Mouse (Mus musculus): Measurements from ENCODE around the gene Git2.
A peak's percentile ranks its signal among the peaks of the same experiment; 100 is the strongest.

Gene Git2

GRCm38 (mm10) chr5:114775056-114775979 lies at the start of gene Git2:
Gene Git2 (minus strand): TSS chr5:114775517.
- peak in 1 of 2 experiments; percentile 43 for DNase-seq

DNA sequence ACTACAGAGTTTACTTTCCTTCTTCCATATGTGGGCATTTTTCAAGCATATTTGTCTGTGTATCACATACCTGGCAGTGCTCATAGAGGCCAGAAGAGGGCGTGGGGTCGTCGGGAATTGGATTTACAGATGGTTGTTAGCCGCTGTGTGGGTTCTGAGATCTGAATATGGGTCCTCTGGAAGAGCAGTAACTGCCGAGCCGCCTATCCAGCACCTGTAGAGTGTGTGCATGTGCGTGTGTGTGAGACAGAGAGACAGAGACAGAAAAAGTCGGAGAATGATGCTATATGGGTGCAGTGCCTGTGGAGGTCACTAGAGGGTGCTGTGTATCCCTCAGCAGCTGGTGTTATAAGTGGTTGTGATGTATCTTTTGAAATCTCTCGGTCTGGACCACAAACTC lies 48.9 kb upstream of the Git2 start:
- DNase-seq: no peak

DNA sequence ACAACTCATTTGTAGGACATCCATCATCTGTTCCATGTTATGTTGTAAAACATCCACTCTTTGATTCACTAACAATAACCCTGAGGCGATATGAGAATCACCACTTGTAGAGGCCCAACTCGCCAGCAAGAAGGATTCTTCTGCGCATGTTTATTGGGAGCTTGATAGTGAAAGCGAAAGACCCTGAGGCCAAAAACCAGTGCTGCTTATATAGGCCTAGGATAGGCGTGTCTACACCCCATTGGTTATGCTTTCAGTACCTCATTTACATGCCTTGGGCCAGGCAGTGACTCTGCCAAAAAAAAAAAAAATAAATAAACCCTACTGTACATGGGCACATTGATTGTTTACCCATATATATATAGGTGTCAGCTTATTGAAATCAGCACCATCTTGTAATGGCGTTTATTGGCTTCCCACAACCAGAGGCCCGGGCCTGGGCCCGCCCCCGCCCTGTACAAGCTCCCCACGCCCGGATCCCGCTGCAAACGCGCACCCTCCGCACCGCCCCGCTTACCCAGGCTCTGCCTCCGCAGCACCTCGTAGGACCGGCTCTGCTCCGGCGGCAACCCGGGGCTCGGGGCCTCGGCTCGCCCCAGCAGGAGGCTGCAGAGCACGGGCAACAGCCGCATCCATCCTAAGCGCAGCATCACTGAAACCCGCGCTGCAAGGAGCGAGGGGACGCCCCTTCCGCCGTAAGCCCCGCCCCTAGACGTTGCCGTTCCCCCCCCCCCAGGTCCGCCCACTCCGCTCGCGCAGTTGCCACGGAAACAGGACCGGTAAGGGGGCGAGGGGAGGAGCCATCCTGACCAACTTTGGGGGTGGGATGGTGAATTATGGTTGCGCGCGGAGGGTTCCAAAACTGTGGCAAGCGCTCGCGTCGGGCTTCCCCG lies 47.7 kb upstream of the Git2 start, which contains the start of gene 1500011B03Rik:
1500011B03Rik (minus strand) TSS at position 673 of the 893 bp plus-strand sequence.
- DNase-seq: peak; percentile 39 to 58

DNA sequence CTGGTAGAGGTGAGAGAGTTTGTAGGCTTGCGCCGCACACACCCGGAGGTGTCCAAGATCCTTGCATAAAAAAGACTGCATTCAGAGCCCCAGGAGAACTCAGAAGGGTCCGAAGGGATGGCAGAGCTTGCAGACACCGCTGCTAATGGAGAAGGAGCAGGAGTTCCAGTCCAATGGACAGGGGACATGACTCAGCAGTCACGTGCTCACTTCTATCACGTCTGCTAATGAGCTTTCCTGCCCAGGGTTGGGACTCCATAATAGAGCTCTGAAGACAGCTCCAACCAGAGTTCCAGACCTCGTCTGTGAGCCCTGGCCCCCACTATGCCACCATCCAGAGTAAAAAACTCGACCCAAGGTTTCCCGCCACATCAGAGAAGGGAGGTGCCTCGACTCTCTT lies 42.8 kb upstream of the Git2 start:
- DNase-seq: no peak

- no peak for DNase-seq
Observed at GRCm38 (mm10) chr5:114816599-114816998, 41.3 kb upstream of the Git2 start.

GRCm38 (mm10) chr5:114813525-114814181 lies 38.3 kb upstream of the Git2 start:
- peak; percentile 69 to 76 for DNase-seq

GRCm38 (mm10) chr5:114809826-114810225 lies 34.5 kb upstream of the Git2 start:
- no peak for DNase-seq

DNA sequence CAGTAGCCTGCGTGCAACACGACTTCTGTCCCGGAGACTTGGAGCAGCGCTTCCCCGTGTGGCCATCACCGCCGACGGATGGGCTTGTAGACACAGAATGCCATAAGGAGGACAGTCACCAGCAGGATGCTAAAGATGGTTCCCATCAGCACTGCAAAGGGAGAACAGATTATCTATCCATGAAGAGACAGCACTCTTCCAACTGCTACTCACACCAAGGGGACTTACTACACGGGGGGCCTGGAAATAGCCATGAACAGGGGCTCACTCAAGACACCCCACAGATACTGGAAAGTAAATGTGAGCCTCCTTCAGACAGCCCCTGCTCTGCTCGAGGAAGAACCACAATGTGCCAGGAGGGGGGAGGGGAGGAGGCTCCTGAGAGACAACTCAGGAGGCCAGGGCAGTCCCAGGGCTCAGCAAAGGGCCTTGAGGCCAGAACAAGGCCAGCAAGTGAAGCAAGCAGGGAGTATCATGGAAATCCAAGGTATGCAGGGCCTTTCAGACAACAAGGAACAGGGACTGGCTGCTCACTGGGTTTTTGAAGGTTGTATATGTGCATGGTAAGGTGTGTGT lies 34.0 kb upstream of the Git2 start:
- no peak for DNase-seq

DNA sequence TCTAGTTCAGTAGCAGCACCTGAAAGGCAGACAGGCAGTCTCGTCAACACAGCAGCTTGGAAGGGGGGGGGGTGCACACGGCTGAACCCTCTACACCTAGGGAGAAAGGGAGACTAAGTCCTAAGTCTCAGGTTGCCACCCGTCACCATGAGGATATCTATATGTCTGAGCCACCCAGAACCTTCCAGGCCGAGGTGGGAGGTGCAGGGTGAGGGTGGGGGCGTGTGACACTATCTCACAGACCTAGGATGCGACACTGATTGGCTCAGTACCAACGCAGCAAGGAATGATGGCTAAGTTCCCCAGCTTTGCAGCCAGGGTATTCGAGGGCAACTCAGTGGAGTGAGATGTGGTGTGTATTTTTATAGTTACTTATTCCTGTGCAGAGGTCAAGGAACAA lies 33.1 kb upstream of the Git2 start:
- no peak for DNase-seq

GRCm38 (mm10) chr5:114807893-114808292 lies 32.6 kb upstream of the Git2 start:
- DNase-seq: no peak

GRCm38 (mm10) chr5:114807468-114807867 lies 32.2 kb upstream of the Git2 start:
- DNase-seq: no peak

DNA sequence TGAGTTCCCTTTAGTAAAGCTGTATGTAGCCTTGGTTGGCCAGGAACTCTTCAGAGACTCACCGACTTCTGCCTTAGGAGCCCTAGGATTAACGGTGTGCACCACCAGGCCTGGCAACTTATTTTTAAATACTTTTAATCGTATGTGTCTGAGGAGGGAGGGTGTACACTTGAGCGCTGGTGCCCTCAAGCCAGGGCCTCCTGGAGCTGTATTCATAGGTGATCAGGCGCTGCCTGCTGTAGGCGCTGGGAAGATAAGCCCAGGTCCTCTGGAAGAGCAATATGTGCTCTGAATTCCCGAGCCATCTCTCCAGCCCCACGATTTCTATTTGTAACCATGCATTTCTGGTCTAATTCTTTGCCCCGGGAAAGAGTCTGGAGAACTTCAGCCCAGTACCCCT lies 31.7 kb upstream of the Git2 start:
- DNase-seq: no peak

GRCm38 (mm10) chr5:114806636-114807035 lies 31.3 kb upstream of the Git2 start:
- no peak for DNase-seq

- no peak for DNase-seq
Observed at GRCm38 (mm10) chr5:114805436-114806350, 30.4 kb upstream of the Git2 start.

DNA sequence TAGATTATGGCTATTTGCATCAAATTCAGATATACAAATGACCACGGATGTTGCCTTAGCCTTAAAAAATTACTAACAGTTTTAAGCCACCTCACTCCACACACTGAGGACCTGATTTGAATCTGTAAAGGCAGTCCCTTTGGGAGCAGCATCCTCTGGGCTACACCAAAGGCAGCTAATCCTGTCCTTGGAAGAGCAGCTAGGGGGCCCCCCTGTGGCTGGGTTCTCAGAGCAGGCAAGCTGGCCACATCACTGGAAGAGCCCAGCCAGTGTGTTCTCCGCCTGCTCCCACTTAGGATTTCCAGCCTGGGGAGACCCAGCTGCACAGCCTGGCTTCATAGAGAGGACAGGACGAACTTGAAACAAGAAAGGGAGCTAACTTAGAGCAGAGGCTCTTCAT lies 29.6 kb upstream of the Git2 start:
- no peak for DNase-seq

- no peak for DNase-seq
Observed at GRCm38 (mm10) chr5:114804335-114804734, 29.0 kb upstream of the Git2 start.

DNA sequence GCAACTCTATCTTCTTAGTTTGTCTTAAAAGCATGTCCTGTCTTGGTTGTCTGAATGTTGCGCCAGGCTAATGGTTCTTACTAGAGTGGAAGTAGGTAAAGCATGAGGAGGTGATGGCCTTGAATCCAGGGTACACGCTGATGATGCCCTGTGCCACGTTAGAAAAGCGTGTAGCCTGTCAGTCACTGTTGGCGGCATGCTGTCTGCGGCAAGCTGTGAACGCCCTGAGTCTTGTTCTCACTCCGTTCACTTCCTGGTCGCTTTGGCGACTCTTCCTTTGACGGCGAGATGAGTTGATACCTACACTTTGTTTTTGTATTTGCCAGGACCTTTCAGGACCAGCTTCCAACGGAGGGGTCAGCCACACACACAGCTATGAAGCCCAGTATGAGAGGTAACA lies 27.9 kb upstream of the Git2 start:
- DNase-seq: no peak

DNA sequence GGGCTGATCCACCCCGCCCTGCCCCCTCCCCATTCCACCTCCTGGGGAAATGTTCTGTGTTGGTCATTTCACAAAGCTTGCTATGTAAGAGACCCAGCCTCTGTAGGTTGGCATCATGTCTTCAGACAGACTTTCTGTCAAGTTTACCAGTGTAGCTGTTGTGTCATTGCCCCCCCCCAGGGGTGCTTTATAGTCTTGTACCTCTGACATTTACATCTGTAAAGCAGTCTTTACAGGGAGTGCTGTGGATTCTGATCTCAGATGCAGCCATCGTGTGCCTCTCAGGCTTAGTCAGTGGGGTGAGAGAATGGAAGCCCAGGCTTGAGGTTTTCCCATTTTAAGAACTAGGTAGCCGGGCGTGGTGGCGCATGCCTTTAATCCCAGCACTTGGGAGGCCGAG lies 26.5 kb upstream of the Git2 start:
- no peak for DNase-seq

DNA sequence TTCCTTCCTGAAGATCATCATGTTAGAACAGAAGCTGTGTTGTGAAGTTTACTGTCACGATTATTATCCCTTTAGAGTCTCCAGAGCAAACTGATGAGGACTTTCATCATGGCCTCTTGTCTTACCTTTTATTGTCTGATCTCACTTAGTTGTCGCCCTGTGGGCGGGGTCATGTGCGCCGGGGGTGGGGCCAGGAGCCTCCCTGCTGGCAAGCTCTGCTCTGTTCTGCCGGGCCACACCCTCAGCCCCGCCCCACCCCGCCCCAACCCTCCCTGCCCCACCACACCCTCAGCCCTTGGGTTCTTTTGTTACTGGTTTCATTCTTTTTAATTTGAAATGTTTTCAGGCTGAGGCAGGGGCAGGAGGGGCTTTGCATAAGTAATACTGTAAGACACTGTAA lies 25.7 kb upstream of the Git2 start:
- no peak for DNase-seq

DNA sequence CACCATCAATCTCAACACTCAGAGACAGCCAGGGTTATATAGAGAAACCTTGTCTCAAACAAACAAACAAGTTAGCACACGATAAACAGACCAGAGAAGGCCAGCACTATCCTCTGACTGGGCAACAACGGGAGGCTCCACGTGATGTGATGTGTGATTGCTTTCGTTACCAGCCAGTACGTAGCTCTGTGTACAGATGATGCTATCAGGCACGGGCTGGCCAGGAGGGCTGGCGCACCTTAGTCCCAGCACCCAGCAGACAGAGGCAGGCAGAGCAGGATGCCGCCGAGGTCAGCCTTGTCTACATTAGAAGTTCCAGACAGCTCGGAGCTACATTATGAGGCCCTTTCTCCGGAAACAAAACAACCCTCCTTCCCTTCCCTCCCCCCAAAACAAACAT lies 24.5 kb upstream of the Git2 start:
- DNase-seq: no peak

GRCm38 (mm10) chr5:114797253-114797652 lies 21.9 kb upstream of the Git2 start:
- no peak for DNase-seq
